Mouse (Mus musculus) kidney, embryonic 14.5 days (tissue): ENCODE data around the gene Nucks1. TPM values are rescaled to one million over a fixed set of nuclear protein-coding genes. Genes with fewer than 3 reads are reported as not detected.

ENCODE experiments used
- ATAC-seq: fragments of 200-750 bp; cut with Nextera tagmentation; 2 replicates; pipeline ENCODE4 v1.8.0; 2017; ENCODE audit warnings: moderate number of reproducible peaks, mild to moderate bottlenecking, moderate TSS enrichment, moderate library complexity; ENCODE audit not compliant: low FRiP score, low TSS enrichment
- H3K27ac ChIP-seq: fragments of 300-500 bp; sonication (generic); 2 replicates; pipeline ENCODE4 v1.5.1; 2014; ENCODE audit warnings: low read depth, mild to moderate bottlenecking, low read length, moderate library complexity, mixed read lengths
- H3K27me3 ChIP-seq: fragments of 300-500 bp; sonication (generic); 2 replicates; pipeline ENCODE4 v1.6.1; 2014; ENCODE audit warnings: mild to moderate bottlenecking, low read length; ENCODE audit not compliant: control insufficient read depth, insufficient read depth
- H3K36me3 ChIP-seq: fragments of 300-500 bp; sonication (generic); 2 replicates; pipeline ENCODE4 v1.6.1; 2014; ENCODE audit warnings: low read length, mixed read lengths; ENCODE audit not compliant: control insufficient read depth, insufficient read depth
- H3K4me1 ChIP-seq: fragments of 300-500 bp; sonication (generic); 2 replicates; pipeline ENCODE4 v1.6.1; 2014; ENCODE audit warnings: low read length, mixed read lengths; ENCODE audit not compliant: control insufficient read depth, insufficient read depth
- H3K4me2 ChIP-seq: fragments of 300-500 bp; sonication (generic); replicated peaks from 2 replicates; pipeline ENCODE4 v1.6.1; 2014; ENCODE audit warnings: low read depth, mild to moderate bottlenecking, low read length
- H3K4me3 ChIP-seq: fragments of 300-500 bp; sonication (generic); 2 replicates; pipeline ENCODE4 v1.5.1; 2014; ENCODE audit warnings: mild to moderate bottlenecking, low read length
- H3K9ac ChIP-seq: fragments of 300-500 bp; sonication (generic); 2 replicates; pipeline ENCODE4 v1.6.1; 2014; ENCODE audit warnings: low read depth, mild to moderate bottlenecking, low read length, moderate library complexity
- H3K9me3 ChIP-seq: fragments of 300-500 bp; sonication (generic); 2 replicates; pipeline ENCODE4 v1.6.1; 2016; ENCODE audit warnings: low read length; ENCODE audit not compliant: control insufficient read depth
- WGBS: fragments of 180-500 bp; shearing (Covaris S2); extraction: QIAGEN DNeasy Blood & Tissue Kit; methylation state at CpG from one replicate; pipeline ENCODE4 v1.1.7; 2014; 5-methylcytosine and 5-hydroxymethylcytosine counted together
- polyA plus RNA-seq: library from polyadenylated mRNA; unstranded; fragments of >200 nt; fragmentation: Nextera tagmentation; extraction: Ambion mirVana; gene quantifications from 2 replicates; pipeline ENCODE4 v1.2.1, GENCODE M21; 2014

Nucks1 gene
- polyA plus RNA-seq = 67.3 and 95.9 TPM in 2 replicates

GRCm38 (mm10) chr1:131910001-131910648, at the start of gene Nucks1:
Gene Nucks1, plus strand, starts transcription at chr1:131910534.
- Histone ChIP-seq H3K4me3 (peak within 1 kb of the TSS; percentile 96), H3K27me3 (no peaks in the 10 kb centered on the region), H3K9me3 (no peaks in the 10 kb centered on the region), H3K4me2 (peak within 1 kb of the TSS; percentile 79), H3K36me3 (no peaks in the 10 kb centered on the region; the same call in 1 of the 2 replicates), H3K27ac (peak within 1 kb of the TSS; percentile 98), H3K4me1 (peaks cover 6% of the 10 kb centered on the region), H3K9ac (peak within 1 kb of the TSS; percentile 100)
- ATAC-seq = peak; percentile 99
- under 1% methylated on average over 35 of the region's 35 CpGs for WGBS

- H3K9me3 ChIP-seq = no peaks in the 10 kb centered on the region
- H3K4me1 ChIP-seq = no peaks in the 10 kb centered on the region
- H3K27ac ChIP-seq = no peak overlapping the region
- no peak overlapping the region for H3K4me3 ChIP-seq
- WGBS = 56% methylated on average over 4 of the region's 4 CpGs
- H3K9ac ChIP-seq = no peak overlapping the region
- ATAC-seq = no peak
- no peaks in the 10 kb centered on the region for H3K36me3 ChIP-seq
- no peaks in the 10 kb centered on the region for H3K27me3 ChIP-seq
- no peak overlapping the region for H3K4me2 ChIP-seq
Observed at GRCm38 (mm10) chr1:131861811-131862210, 48.5 kb upstream of the Nucks1 start.

GRCm38 (mm10) chr1:131865596-131865995, 44.7 kb upstream of the Nucks1 start:
- Histone ChIP-seq H3K9ac (no peak overlapping the region), H3K9me3 (no peaks in the 10 kb centered on the region), H3K4me1 (no peaks in the 10 kb centered on the region), H3K27ac (no peak overlapping the region), H3K27me3 (no peaks in the 10 kb centered on the region), H3K36me3 (no peaks in the 10 kb centered on the region), H3K4me2 (no peak overlapping the region), H3K4me3 (no peak overlapping the region)
- 77% methylated on average over 5 of the region's 5 CpGs for WGBS
- no peak for ATAC-seq

- Histone ChIP-seq H3K4me1 (no peaks in the 10 kb centered on the region), H3K27me3 (no peaks in the 10 kb centered on the region), H3K4me2 (peak overlapping the region; percentile 77; the same call in 1 of the 2 replicates), H3K4me3 (no peak overlapping the region), H3K36me3 (no peaks in the 10 kb centered on the region), H3K9me3 (no peaks in the 10 kb centered on the region), H3K27ac (no peak overlapping the region), H3K9ac (no peak overlapping the region)
- WGBS = 71% methylated on average over 6 of the region's 6 CpGs
- 0 out of 2 replicates have a peak, but pooled peaks have one; percentile 26 for ATAC-seq
Observed at GRCm38 (mm10) chr1:131866304-131866999, 43.9 kb upstream of the Nucks1 start.

- under 1% methylated on average over 46 of the region's 46 CpGs for WGBS
- peak; percentile 96 for ATAC-seq
- Histone ChIP-seq H3K27me3 (no peaks in the 10 kb centered on the region), H3K27ac (no peak within 1 kb of the TSS), H3K9ac (peak within 1 kb of the TSS; percentile 52), H3K4me2 (peak within 1 kb of the TSS; percentile 77), H3K36me3 (no peaks in the 10 kb centered on the region), H3K4me3 (peak within 1 kb of the TSS; percentile 66), H3K9me3 (no peaks in the 10 kb centered on the region), H3K4me1 (no peaks in the 10 kb centered on the region)
Observed at GRCm38 (mm10) chr1:131867093-131867945, 43.0 kb upstream of the Nucks1 start, which contains the start of gene Rab29. Gene Rab29, plus strand, starts transcription at chr1:131867224.

- ATAC-seq = peak; percentile 14; the same call in 1 of the 2 replicates
- Histone ChIP-seq H3K4me3 (peak overlapping the region; percentile 66), H3K4me2 (peak overlapping the region; percentile 77), H3K4me1 (no peaks in the 10 kb centered on the region), H3K27ac (no peak overlapping the region), H3K9me3 (no peaks in the 10 kb centered on the region), H3K9ac (peak overlapping the region; percentile 52; the same call in 1 of the 2 replicates), H3K36me3 (no peaks in the 10 kb centered on the region), H3K27me3 (no peaks in the 10 kb centered on the region)
- 16% methylated on average over 10 of the region's 10 CpGs for WGBS
Observed at GRCm38 (mm10) chr1:131867946-131868290, 42.4 kb upstream of the Nucks1 start.

- no peak for ATAC-seq
- H3K27me3 ChIP-seq = no peaks in the 10 kb centered on the region
- no peak overlapping the region for H3K4me2 ChIP-seq
- H3K4me3 ChIP-seq = no peak overlapping the region
- H3K27ac ChIP-seq = no peak overlapping the region
- WGBS = 85% methylated on average over 2 of the region's 2 CpGs
- H3K4me1 ChIP-seq = no peaks in the 10 kb centered on the region
- H3K36me3 ChIP-seq = no peaks in the 10 kb centered on the region
- H3K9ac ChIP-seq = no peak overlapping the region
- H3K9me3 ChIP-seq = no peaks in the 10 kb centered on the region
Observed at GRCm38 (mm10) chr1:131869561-131869960, 40.8 kb upstream of the Nucks1 start.

- H3K4me2 ChIP-seq = no peak overlapping the region
- no peaks in the 10 kb centered on the region for H3K4me1 ChIP-seq
- 63% methylated on average over 1 of the region's 1 CpGs for WGBS
- H3K27ac ChIP-seq = no peak overlapping the region
- H3K27me3 ChIP-seq = no peaks in the 10 kb centered on the region
- H3K36me3 ChIP-seq = no peaks in the 10 kb centered on the region
- H3K9me3 ChIP-seq = no peaks in the 10 kb centered on the region
- ATAC-seq = no peak
- no peak overlapping the region for H3K9ac ChIP-seq
- no peak overlapping the region for H3K4me3 ChIP-seq
Observed at GRCm38 (mm10) chr1:131872856-131873255, 37.5 kb upstream of the Nucks1 start.
